Mouse (Mus musculus): ENCODE measurements around the gene Gm6169. TPM values are rescaled to one million over a fixed set of nuclear protein-coding genes. Genes with fewer than 3 reads are reported as not detected.
"Not testable (repeated sequence)": the region's sequence is repeated elsewhere in the genome, so short reads cannot be mapped to it uniquely, and the experiment has no call there.

Gene Gm6169
- polyA plus RNA-seq, 1 experiment: 5.5 TPM

DNA sequence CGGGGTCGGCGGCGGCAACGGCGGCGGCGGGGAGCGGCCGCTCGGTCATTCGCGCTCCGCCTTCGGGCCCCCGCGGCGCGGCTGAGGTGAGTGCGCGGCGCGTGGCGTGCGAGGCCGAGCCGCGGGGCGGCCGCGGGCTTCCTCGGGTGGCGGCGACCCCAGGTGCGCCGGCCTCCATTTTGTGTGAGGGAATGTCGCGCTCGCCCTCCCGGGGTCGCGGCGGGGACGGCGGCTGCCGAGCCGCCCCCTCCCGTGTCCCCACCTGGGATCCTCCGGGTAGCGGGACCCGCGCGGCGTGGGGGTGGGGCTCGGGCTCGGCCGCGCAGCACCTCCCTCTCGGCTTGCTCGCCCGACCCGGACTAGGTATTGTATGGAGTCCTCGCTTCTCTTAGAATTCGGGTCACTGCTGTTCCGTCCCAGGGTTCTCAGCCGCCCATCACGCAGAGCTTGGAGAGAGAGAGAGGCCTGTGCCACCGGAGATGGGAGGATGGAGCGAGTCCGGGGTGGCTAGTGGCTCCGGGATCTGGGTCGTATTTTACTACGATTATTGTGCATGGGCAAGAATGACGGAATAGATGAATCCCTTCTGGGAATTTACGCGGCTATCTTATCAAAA is 27.3 kb downstream of the Gm6169 start:
- 6% methylated on average over 70 of the region's 76 CpGs for WGBS
- DNase-seq (ENCODE audit: low read depth, low spot score): no peak

DNA sequence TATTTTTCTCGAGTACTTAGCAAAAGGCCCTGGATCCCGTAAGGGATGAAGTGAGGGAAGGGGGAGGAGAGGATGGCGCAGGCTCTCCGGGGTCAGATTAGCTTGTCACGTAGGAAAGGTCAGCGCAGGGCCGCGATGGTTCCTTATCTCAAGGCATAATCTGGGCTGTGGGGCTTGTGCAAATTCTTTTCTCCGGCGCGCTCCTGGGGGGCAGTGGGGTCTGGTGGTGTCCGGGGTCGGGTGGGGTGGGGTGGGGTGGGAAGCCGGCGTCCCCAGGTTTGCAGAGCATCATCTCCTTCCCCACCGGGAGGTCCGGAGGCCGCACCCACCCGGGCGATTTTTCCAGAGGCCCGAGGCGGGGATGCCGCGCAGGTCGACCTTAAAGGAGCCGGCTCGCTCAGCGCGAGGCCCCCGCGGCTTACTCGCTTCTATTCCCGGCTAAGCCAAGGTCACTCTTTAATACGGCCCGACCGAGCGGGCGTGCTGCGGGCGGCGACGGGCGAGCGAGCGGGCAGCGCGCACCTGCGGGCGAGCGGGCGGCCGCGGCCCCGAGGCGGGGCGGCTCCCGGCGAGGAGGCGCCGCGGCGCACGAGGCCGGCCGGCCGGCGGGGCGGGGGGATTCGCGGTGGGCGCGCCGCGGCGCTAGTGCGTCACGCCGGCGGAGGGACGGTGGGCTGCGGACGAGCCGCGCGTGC is 28.0 kb downstream of the Gm6169 start:
- no peak for DNase-seq (ENCODE audit: low read depth, low spot score)
- 4% methylated on average over 82 of the region's 85 CpGs for WGBS

DNA sequence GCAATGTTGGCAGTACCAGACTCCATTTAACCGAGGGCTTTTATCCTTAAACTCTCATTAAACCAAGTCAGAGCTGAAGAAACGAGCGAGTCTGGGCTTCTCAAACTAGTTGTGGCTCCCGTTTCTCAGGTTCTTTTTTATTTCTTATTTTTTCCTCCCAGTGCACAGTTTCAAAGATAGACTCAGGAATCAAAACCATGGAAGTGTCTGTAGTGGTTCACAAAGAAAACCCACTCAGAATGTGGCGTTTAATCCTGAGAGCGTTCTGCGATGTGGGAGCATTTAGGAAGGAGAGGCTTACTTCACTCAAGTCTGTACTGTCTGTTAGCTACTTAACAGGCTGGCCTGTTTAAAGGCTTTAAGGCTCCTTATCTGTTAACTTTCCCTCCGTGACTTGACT is 30.9 kb downstream of the Gm6169 start:
- WGBS: 83% methylated on average over 8 of the region's 8 CpGs
- DNase-seq (ENCODE audit: low read depth, low spot score): no peak

DNA sequence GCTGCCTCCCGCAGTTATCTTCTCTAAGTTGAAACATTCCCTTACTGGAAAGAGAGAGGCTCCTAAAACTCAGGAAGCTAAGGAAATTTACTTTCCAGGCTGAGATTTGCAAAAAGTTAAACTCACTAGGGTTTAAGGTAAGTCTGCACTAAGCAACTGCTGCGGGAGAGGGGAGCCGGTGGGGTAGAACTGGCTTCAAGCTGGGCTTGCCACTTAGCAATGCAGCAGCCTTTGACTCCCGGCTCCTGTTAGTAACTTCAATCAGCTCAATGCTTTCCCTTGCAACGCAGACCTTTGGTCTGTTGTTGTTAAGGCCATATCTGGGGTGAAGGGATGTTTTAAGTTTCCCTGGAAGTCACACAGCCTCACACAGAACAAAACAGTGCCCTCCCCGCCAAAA is 31.3 kb downstream of the Gm6169 start:
- DNase-seq (ENCODE audit: low read depth, low spot score): no peak
- 58% methylated on average over 6 of the region's 6 CpGs for WGBS

DNA sequence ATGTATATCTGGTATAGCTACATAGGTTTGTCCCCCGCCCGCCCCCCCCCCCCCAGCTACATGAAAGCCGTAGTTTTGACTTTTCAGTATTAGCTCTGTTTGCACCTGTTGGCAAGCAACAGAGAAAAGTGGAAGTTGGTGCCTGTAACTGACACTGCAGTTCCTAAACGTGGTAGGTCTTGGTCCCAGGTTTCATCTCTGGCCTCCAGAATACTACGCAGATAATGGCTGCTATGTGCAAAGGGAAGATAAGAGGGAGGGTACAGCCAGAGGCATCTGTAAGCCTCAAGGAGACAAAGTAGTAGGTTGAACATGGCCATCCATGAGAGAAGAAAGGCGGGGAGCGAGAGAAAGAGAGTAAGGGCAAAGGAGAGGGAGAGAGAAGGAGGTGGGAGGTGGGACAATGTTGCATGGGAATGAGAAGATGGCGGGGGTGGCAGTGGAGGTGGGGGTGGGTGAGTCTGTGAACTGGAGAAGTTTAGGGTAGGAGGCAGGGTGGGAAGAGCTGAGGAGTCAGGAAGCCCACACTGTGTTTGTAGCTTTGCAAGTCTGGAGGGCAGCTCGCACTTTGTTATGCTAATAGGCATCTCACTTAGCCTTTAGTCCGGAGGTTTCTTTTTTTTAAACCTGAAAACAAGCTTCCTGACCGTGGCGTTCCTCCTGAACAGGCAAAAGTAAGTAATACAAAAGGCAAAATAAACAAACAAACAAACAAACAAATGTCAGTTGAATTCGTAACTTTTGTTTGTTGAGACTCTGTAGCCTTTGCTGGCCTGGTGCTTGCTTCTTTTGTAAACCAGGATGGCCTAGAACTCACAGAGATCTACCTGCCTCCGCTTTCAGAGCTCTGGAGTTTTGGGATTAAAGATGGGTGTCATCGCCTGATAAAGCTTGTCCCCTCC is 32.1 kb downstream of the Gm6169 start, which contains the start of gene Fam169a:
Fam169a (plus strand) TSS at position 638 of the 902 bp plus-strand sequence.
- WGBS: 82% methylated on average over 15 of the region's 15 CpGs
- no peak for DNase-seq (ENCODE audit: low read depth, low spot score)

DNA sequence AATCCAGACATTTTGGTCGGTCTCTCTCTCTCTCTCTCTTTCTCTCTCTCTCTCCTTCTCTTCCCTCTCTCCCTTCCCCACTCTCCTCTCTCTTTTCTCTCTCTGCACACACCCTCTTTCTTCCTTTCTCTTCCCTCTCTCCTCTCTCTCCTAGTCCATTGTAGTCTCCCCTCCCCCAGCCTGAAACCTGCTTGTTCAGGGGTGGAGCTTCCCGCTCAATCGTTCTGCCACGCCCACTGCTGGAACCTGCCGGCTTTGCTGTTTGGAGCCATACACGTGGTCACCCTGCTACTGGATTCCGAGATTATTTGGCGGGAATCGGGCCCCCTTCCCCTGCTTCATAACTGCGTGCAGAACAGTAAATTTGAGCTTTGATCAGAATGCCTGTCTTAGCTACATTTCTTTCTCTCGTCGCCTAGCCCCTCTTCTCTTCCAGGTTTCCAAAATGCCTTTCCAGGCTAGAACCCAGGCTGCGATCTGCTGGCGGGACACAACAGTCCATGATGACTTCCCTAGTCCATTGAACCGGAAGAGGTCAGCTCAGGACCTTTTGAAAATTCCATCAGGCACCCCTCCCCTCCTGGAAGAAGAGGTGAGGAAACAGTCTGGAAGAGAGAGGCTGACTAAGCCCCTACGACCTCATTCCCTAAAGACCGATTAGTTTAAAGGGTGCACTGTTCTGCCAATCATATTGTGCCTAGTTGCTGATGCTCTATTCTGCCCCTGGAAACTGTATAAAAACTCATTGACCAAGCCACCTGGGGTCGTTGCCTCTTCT is 34.0 kb downstream of the Gm6169 start:
- 41% methylated on average over 18 of the region's 18 CpGs for WGBS
- DNase-seq (ENCODE audit: low read depth, low spot score): not testable (repeated sequence)

DNA sequence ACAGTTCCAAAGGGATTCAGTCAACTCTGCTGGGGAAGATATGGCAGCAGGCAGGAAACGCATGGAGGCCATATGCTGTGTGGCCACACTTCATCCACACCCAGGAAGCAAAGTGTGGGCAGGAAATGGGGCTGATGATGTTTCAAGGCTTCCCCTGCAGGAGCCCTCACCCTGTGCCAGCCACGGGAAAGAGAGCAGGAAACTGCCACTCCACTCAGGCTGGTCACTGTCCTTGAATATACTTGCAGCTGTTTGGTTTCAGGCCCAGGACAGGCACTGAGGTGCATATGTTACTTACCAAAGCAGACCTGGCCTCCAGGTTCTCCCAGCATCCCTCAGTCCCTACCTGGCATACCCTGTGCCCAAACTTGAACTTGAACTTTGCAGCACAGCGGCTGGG is 34.6 kb downstream of the Gm6169 start:
- no peak for DNase-seq (ENCODE audit: low read depth, low spot score)
- 41% methylated on average over 3 of the region's 3 CpGs for WGBS

DNA sequence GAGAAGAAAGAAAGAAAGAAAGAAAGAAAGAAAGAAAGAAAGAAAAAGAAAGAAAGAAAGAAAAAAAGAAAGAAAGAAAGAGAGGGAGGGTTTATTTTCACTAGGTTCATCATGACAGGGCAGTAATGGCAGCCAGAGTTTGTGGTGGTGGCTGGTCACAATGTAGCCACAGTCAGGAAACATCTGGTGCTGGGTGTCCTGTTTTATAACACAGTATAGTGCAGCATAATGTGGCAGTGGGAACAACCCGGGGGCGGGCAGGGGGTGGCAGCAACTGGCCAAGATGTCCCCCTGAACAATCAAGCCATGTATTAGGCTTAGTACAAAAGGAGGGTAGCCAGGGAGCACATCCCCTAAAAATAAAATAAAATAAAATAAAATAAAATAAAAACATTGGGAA is 35.6 kb downstream of the Gm6169 start:
- DNase-seq (ENCODE audit: low read depth, low spot score): no peak
- 77% methylated on average over 2 of the region's 2 CpGs for WGBS

DNA sequence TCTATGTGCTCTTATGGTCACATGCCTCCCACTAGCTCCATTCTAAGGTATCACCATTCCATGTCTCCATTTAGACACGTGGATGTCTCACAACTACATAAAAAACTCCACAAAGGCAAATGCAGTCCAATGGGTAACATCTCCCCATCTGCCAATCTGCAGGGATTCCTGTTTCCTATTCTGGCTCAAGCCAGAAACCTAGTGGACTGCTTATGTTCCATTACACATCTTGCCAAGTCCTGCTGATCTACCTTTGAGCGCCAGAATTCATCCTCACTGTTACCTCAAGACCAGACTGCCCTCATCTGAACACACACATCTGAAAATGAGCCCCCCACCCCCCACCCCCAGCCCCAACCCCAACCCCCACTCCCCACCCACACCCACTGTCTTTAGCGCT is 36.9 kb downstream of the Gm6169 start:
- WGBS: 94% methylated on average over 3 of the region's 3 CpGs
- no peak for DNase-seq (ENCODE audit: low read depth, low spot score)

DNA sequence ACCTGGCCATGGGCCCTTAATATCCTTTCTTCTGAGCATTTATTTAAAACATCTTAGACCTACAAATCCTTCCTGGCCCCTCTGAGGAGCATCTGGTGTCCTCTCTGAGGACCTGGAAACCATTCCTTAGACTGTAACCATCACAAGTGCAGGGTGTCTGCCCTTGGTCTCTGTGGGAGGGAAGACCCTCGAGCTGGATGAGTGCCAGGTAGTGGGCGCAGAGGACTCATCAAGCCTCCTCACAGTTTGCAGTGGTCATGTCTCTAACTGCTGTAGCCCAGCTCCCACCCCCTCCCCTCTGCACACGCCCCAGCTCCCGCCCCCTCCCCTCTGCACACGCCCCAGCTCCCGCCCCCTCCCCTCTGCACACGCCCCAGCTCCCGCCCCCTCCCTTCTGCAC is 38.7 kb downstream of the Gm6169 start:
- DNase-seq (ENCODE audit: low read depth, low spot score): no peak
- 66% methylated on average over 2 of the region's 8 CpGs for WGBS

DNA sequence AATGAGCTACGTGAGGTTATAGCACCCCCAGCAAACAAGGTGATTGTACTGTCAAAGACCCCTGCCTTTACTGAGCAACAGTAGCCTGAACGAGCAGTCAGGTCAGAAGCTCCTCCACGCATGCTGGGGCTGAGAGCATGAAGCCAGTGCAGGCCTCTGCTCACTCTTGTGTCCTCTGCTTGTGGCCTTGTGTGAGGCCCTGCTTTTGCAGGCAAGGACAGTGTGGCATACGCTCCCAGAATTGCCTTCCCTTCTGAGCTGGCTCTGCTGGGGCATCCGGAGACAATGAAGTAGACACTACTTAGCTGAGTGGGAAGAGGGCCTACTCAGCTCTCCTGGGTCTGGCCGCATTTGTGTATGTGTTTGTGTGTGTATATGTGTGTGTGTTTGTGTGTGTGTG is 39.3 kb downstream of the Gm6169 start:
- no peak for DNase-seq (ENCODE audit: low read depth, low spot score)
- WGBS: 90% methylated on average over 6 of the region's 6 CpGs

DNA sequence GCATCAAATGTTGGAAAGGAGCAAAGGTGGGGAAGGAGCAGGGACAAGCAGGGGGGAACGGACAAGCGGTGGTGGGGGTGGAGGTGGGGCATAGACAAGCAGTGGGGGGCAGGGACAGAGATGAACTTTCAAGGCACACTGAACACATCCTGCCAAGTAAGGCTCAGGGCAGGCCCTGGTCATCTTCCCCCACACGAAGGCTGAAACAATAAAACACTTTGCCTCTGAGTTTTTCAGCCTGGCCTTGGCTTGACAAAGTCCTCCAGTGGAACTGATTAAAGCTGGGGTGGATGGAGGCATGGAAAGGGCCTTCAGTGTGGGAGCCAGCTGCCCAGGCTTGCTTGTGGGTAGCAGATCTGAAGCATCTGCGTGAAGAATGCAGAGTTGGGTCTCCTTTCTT is 41.2 kb downstream of the Gm6169 start:
- WGBS: 60% methylated on average over 4 of the region's 4 CpGs
- DNase-seq (ENCODE audit: low read depth, low spot score): no peak

DNA sequence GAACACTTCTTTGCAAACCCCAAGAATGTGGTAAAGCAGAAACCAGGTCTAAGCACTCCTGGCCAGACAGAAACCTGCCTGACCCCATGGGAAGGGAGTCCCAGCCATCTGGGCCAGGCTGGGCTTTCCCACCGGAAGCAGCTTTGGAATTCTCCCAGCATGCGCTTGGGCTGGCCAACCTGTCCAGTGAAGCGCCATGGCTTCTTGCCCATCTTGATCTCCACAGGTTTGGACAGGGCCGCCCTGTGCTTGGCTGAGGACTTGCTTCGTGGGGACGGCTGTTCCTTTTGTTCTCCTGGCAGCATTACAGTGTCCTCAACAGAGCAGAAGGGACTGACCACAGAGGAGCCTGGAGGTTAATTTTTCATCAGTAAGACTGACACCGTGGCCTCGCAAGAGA is 45.2 kb downstream of the Gm6169 start:
- DNase-seq (ENCODE audit: low read depth, low spot score): no peak
- 66% methylated on average over 8 of the region's 8 CpGs for WGBS

DNA sequence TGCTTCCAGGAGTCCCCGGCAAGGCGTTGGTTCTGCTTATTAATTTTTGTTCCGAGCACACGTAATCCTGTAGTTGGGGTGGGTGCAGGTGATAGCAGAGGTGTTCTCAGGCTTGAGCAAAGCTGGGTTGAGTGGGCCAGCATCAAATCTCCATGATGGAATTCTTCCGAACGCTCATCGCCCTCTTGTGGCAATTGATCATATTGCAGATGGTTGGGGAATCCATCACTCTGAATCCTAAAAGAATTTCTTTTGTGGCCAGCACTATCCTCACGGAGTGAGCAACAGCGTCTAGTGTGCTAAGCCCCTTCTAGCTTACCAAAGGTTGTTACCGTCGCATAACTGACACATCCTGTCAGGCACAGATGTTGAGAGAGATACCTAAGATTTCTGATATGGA is 46.4 kb downstream of the Gm6169 start:
- 12% methylated on average over 11 of the region's 11 CpGs for WGBS
- peak; percentile 18 for DNase-seq (ENCODE audit: low read depth, low spot score)

DNA sequence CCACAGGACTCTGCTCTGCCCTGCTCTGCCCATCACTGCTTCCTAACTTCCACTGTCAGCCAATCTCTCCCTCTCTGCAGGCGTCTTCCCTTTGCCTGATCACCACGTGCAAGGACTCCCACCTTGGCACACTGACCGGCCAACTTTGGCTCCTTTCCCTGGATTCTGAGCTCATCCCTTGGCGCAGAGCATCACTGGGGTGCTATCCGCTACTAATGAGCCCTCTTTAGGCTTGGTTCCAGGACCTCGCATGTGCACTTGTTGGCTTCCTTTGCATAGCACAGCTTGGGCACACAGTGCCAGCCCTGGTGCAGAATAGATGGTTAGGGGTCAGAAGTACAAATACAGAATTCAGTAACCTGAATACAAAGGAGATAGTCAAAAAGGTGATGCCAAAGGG is 47.9 kb downstream of the Gm6169 start:
- 61% methylated on average over 6 of the region's 6 CpGs for WGBS
- no peak for DNase-seq (ENCODE audit: low read depth, low spot score)

Other genes with a start within 250 kb of the Gm6169 start
- 10.7 and 23.6 TPM in 2 replicates for gene Gcnt4, start 174.5 kb downstream of the Gm6169 start, polyA plus RNA-seq (2012; rRNA removed)
- not detected in 2 replicates for gene 1700029F12Rik, start 64.9 kb downstream of the Gm6169 start, polyA plus RNA-seq (2012; rRNA removed)
- gene Fam169a, start 32.0 kb downstream of the Gm6169 start, polyA plus RNA-seq (2012; rRNA removed): 0.04 TPM in 2 replicates
- 17.2 and 23.2 TPM in 2 replicates for gene Gfm2, start 38.7 kb upstream of the Gm6169 start, polyA plus RNA-seq (2012; rRNA removed)
- gene Nsa2, start 38.7 kb upstream of the Gm6169 start, polyA plus RNA-seq (2012; rRNA removed): 25.8 and 31.1 TPM in 2 replicates
- gene Hexb, start 99.1 kb upstream of the Gm6169 start, polyA plus RNA-seq (2012; rRNA removed): 53.5 and 98.7 TPM in 2 replicates
- gene Enc1, start 141.9 kb upstream of the Gm6169 start, polyA plus RNA-seq (2012; rRNA removed): 4.2 and 8.2 TPM in 2 replicates